Mouse (Mus musculus) right cerebral cortex, postnatal 10 days (tissue): ENCODE measurements around the gene Coq10b.
A peak's percentile ranks its signal among the peaks of the same experiment; 100 is the strongest.
"Not testable (repeated sequence)": the region's sequence is repeated elsewhere in the genome, so short reads cannot be mapped to it uniquely, and the experiment has no call there.

ENCODE experiments used
- DNase-seq, 2 experiments: peaks; one replicate each; pipeline ENCODE4 v3.0.0; 2021; ENCODE audit warnings: low spot score in 2 of 2

The Coq10b gene

GRCm38 (mm10) chr1:55052355-55052953 lies at the start of gene Coq10b:
Gene Coq10b, plus strand, starts transcription at chr1:55052770.
- peak; percentile 99 for DNase-seq

DNA sequence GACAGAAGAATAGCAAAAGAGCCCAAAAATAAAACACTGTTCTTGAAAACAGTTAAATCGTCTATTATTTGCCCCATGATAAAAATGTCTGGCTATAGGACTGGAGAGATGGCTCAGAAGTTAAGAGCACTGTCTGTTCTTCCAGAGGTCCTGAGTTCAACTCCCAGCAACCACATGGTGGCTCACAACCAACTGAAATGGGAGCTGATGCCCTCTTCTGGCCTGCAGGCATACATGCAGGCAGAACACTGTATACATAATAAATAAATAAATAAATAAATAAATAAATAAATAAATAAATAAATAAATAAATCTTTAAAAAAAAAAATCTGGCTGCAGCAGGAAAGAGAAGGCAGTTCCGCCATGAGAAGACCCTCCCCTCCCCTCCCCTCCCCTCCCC lies 44.3 kb upstream of the Coq10b start:
- DNase-seq = not testable (repeated sequence)

DNA sequence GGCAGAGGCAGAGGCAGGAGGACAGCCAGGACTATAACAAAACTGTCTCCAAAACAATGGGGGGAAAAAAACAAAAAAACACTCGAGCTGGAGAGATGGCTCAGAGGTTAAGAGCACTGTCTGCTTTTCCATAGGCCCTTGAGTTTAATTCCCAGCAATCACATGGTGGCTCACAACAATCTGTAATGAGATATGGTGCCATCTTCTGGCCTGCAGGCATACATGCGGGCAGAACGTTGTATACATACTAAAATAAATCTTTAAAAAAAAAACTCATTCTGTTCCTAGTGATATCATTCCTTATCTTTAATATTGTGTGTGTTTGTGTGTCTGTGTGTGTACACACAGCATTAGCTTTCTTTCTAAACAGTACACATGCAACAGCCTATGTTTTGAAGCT lies 40.1 kb upstream of the Coq10b start:
- DNase-seq = no peak

- DNase-seq = no peak
Measured at GRCm38 (mm10) chr1:55021907-55022306, 30.7 kb upstream of the Coq10b start.

DNA sequence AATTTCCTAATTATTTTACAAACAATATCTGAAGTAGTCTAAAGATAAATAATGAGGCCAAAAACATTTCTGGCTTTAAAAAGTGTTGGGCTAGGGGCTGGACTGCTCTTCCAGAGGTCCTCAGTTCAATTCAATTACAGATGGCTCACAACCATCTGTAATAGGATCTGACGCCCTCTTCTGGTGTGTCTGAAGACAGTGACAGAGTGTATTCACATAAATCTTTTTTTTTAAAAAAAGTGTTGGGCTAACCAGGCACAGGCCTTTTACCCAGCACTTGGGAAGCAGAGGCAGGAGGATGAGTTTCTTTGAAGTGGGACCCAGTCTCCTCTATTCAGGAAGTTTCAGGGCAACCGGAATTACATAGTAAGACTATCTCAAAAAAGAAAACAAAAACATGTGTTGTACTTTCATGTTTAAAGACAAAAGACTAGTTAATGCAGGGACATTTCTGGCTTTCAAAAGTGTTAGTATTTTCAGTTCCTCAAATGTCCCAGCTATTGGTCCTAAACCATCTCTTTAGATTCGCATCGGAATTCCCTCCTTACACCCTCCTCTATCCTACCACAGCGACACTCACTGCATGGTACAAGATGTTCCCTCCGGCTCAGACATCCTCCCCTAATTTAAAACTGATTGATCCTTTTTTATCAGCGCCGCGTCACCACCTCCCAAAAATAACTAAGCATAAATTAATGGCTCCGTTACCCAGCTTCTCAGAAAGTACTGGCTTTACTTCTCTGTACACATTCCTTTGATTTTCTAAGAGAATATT lies 26.7 kb upstream of the Coq10b start:
- peak in 1 of 2 experiments; percentile 29 for DNase-seq

DNA sequence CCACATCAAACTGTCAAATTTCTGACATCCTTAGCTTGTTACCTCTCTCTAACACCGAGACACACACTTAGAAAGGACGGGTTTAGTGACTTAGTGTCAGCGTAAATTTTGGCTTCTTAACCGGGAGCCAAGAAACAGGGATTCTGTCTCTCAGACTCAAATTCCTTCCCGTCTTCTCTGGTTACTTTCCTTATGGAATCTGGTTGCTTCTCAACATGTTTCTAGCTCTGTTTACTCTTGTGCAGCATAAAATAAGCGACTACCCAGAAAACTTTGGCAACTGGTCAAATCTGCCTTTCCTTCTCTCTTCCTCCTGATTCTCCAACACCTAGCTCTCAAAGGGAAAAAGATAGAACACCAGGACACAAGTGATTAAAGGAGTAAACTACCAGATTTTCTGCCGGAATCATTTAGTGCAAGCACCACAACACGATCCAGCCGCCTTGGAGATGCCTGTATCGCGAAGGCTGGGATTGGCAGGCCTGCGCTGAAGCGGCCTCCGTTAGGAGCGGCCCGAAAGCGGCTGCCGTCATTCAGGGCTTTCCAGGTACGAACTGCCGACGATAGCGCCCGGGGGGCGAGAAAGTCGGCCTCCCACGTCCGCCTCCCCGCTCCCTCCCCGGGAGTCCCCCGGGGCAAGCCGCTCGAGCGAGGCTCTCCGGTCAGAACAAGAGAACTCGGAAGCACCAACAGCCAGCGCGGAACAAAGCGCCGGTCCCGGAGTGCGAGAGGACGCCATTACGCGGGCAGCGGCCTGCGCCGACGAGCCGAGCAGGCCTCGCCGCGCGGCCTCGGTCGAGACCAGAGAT lies 25.9 kb upstream of the Coq10b start:
- DNase-seq = peak; percentile 55 to 61

- DNase-seq = peak; percentile 97 to 98
Measured at GRCm38 (mm10) chr1:55027253-55027801, 25.2 kb upstream of the Coq10b start, which contains the start of gene Sf3b1. Gene Sf3b1, minus strand, starts transcription at chr1:55027481.

GRCm38 (mm10) chr1:55027966-55028365 lies 24.6 kb upstream of the Coq10b start:
- no peak for DNase-seq

GRCm38 (mm10) chr1:55028512-55029249 lies 23.9 kb upstream of the Coq10b start:
- peak in 1 of 2 experiments; percentile 22 for DNase-seq

DNA sequence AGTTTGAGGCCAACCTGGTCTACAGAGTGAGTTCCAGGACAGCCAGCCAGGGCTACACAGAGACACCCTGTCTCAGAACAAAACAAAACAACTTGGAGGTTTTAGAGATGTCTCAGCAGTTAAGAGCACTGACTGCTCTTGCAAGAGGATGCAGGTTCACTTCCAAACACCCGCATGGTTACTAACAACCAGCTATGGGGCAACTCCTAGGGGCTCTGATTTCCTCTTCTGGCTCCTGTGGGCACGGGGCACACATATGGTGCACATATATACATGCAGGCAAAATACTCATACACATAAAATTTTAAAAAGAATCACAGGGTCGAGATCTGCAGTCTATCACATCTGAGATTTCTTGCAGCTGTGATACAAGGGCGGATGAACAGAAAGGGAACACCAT lies 23.1 kb upstream of the Coq10b start:
- no peak for DNase-seq

DNA sequence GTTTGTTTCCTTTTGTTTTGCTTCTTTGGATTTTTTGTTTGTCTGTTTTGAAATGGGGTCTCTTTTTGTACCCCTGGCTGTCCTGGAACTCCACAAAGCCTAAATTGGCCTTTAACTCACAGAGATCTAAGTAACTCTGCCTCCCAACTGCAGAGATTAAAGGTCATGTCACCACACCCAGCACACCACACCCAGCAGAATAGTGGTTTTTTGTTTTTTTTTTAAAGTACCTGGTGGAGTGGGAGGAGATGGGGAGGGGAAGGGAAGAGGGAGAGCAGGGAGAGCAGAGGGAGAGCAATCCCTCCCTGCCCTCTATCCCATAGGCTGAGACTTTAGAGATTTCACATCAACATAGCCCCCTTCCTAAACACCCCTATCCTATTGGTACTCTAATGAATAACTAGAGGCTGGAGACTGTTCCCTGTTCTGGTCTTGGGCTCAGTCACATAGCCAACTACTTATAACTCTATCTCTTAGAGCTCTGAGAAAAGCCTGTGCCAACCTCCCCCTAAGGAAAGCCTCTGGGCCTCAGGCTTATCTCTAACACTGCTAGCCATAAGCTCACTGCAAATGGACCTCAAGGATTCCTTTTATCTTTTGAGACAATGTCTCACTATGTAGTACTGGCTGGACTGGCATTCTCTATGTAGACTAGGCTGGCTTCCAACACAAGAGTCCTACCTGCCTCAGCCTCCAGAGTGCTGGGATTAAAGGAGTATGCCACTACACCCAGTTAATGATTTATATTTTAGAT lies 21.4 kb upstream of the Coq10b start:
- no peak for DNase-seq

- no peak for DNase-seq
Measured at GRCm38 (mm10) chr1:55039944-55040343, 12.6 kb upstream of the Coq10b start.

DNA sequence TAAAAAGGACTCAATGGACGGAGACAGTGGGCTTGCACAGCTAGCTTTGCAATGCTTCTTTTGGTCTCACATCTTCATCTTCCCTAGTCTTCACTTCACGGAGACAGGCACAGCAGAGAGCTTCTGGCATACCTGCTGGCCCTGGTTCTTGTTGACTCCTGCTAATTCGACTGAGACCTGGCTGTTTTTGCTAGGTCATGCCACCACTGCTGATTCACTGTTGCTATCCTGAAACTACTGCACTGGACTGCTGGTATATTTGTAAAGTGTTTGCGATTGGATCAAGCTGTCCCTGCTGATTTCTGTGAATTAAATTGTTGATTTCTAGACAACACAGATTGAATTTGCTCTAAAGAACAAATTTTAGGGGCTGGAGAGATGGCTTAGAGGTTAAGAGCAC lies 10.9 kb upstream of the Coq10b start:
- no peak for DNase-seq

GRCm38 (mm10) chr1:55042246-55042645 lies 10.3 kb upstream of the Coq10b start:
- DNase-seq = no peak

GRCm38 (mm10) chr1:55043164-55043563 lies 9.4 kb upstream of the Coq10b start:
- DNase-seq = no peak

- no peak for DNase-seq
Measured at GRCm38 (mm10) chr1:55048841-55049587, 3.6 kb upstream of the Coq10b start.

- DNase-seq = no peak
Measured at GRCm38 (mm10) chr1:55051671-55052070, 899 bp upstream of the Coq10b start.

GRCm38 (mm10) chr1:55053005-55053404 lies 435 bp downstream of the Coq10b start:
- DNase-seq = peak; percentile 65 to 70

GRCm38 (mm10) chr1:55053596-55053995 lies 1.0 kb downstream of the Coq10b start:
- no peak for DNase-seq
